Mouse (Mus musculus) forelimb bud, embryonic 11.5 days (tissue): ENCODE results near the gene BC051665.
A peak's percentile ranks its signal among the peaks of the same experiment; 100 is the strongest.

ENCODE experiments used
- DNase-seq: peaks from one replicate; pipeline ENCODE4 v3.0.0-alpha.2; 2012; ENCODE audit warnings: low read depth, low spot score

The BC051665 gene

GRCm38 (mm10) chr13:60743381-60744077 lies 42.6 kb downstream of the BC051665 start:
- DNase-seq: no peak

- DNase-seq: no peak
These were observed 43.6 kb downstream of the BC051665 start for GRCm38 (mm10) chr13:60742611-60743010.

- no peak for DNase-seq
These were observed 45.9 kb downstream of the BC051665 start for GRCm38 (mm10) chr13:60740248-60740647.

GRCm38 (mm10) chr13:60738429-60738828 lies 47.7 kb downstream of the BC051665 start:
- DNase-seq: peak; percentile 89

GRCm38 (mm10) chr13:60737632-60738324 lies 48.4 kb downstream of the BC051665 start:
- DNase-seq: peak; percentile 85

- DNase-seq: no peak
These were observed 49.6 kb downstream of the BC051665 start for GRCm38 (mm10) chr13:60736421-60737105.

GRCm38 (mm10) chr13:60735306-60735705 lies 50.9 kb downstream of the BC051665 start:
- no peak for DNase-seq
